Mouse (Mus musculus): Measurements from ENCODE around the gene Aldh1a1. TPM values are rescaled to one million over a fixed set of nuclear protein-coding genes. Genes with fewer than 3 reads are reported as not detected.

Gene Aldh1a1
- polyA plus RNA-seq, 1 experiment from 2014 or later = 29.5 TPM

- WGBS = 73% methylated on average over 3 of the region's 3 CpGs
- H3K36me3 ChIP-seq = no peaks in the 10 kb centered on the region
- no peaks in the 10 kb centered on the region for H3K27me3 ChIP-seq
- H3K4me3 ChIP-seq = no peak overlapping the region
- H3K9ac ChIP-seq = no peak overlapping the region
- no peak for ATAC-seq (ENCODE audit: borderline replicate concordance, extremely low read depth, low FRiP score, low TSS enrichment)
- no peaks in the 10 kb centered on the region for H3K4me1 ChIP-seq
- no peak overlapping the region for H3K27ac ChIP-seq
- H3K9me3 ChIP-seq = no peaks in the 10 kb centered on the region
- H3K4me2 ChIP-seq = no peak overlapping the region
Measured at GRCm38 (mm10) chr19:20677697-20678355, 185.3 kb downstream of the Aldh1a1 start.

Other genes starting within 250 kb of the Aldh1a1 start
- gene Anxa1, start 101.8 kb upstream of the Aldh1a1 start, polyA plus RNA-seq (2015; fragmentation: Nextera tagmentation; extraction: Ambion mirVana) = 182 and 191 TPM in 2 replicates
- 131 and 134 TPM in 2 replicates for gene Aldh1a7, start 234.8 kb downstream of the Aldh1a1 start, polyA plus RNA-seq (2015; fragmentation: Nextera tagmentation; extraction: Ambion mirVana)